Mouse (Mus musculus) stomach, embryonic 14.5 days (tissue): ENCODE measurements around the gene Gm6526. TPM values are rescaled to one million over a fixed set of nuclear protein-coding genes. Genes with fewer than 3 reads are reported as not detected.
"Not testable (repeated sequence)": the region's sequence is repeated elsewhere in the genome, so short reads cannot be mapped to it uniquely, and the experiment has no call there.

Experiments used
- ATAC-seq: fragments of 200-750 bp; cut with Nextera tagmentation; 2 replicates; pipeline ENCODE4 v1.8.0; 2017; ENCODE audit warnings: low read depth, moderate TSS enrichment; ENCODE audit not compliant: insufficient number of reproducible peaks, insufficient read depth, low FRiP score
- H3K27ac ChIP-seq: fragments of 300-500 bp; sonication (generic); 2 replicates; pipeline ENCODE4 v1.5.1; 2014; ENCODE audit warnings: mild to moderate bottlenecking, low read length, moderate library complexity, mixed read lengths
- H3K27me3 ChIP-seq: fragments of 300-500 bp; sonication (generic); 2 replicates; pipeline ENCODE4 v1.6.1; 2014; ENCODE audit warnings: low read length, control low read depth, mixed read lengths; ENCODE audit not compliant: control insufficient read depth, insufficient read depth
- H3K36me3 ChIP-seq: fragments of 300-500 bp; sonication (generic); 2 replicates; pipeline ENCODE4 v1.6.1; 2014; ENCODE audit warnings: mild to moderate bottlenecking, control low read depth, low read length, moderate library complexity, mixed read lengths; ENCODE audit not compliant: control insufficient read depth, insufficient read depth
- H3K4me1 ChIP-seq: fragments of 300-500 bp; sonication (generic); 2 replicates; pipeline ENCODE4 v1.6.1; 2014; ENCODE audit warnings: low read length, control low read depth, mixed read lengths; ENCODE audit not compliant: control insufficient read depth, insufficient read depth
- H3K4me2 ChIP-seq: fragments of 300-500 bp; sonication (generic); replicated peaks from 2 replicates; pipeline ENCODE4 v1.6.1; 2014; ENCODE audit warnings: low read depth, low read length, control low read depth
- H3K4me3 ChIP-seq: fragments of 300-500 bp; sonication (generic); 2 replicates; pipeline ENCODE4 v1.5.1; 2014; ENCODE audit warnings: low read depth, low read length, control low read depth
- H3K9ac ChIP-seq: fragments of 300-500 bp; sonication (generic); replicated peaks from 2 replicates; pipeline ENCODE4 v1.6.1; 2014; ENCODE audit warnings: low read depth, mild to moderate bottlenecking, control low read depth, low read length, moderate library complexity, mixed read lengths
- H3K9me3 ChIP-seq: fragments of 300-500 bp; sonication (generic); 2 replicates; pipeline ENCODE4 v1.6.1; 2016; ENCODE audit warnings: low read depth, low read length, control low read depth; ENCODE audit not compliant: control insufficient read depth
- WGBS: fragments of 180-500 bp; shearing (Covaris S2); extraction: QIAGEN DNeasy Blood & Tissue Kit; methylation state at CpG from one replicate; pipeline ENCODE4 v1.1.7; 2014; 5-methylcytosine and 5-hydroxymethylcytosine counted together
- polyA plus RNA-seq: library from polyadenylated mRNA; unstranded; fragments of >200 nt; fragmentation: Nextera tagmentation; extraction: Ambion mirVana; gene quantifications from 2 replicates; pipeline ENCODE4 v1.2.1, GENCODE M21; 2014

Gm6526 gene
- polyA plus RNA-seq: not detected in 2 replicates

DNA sequence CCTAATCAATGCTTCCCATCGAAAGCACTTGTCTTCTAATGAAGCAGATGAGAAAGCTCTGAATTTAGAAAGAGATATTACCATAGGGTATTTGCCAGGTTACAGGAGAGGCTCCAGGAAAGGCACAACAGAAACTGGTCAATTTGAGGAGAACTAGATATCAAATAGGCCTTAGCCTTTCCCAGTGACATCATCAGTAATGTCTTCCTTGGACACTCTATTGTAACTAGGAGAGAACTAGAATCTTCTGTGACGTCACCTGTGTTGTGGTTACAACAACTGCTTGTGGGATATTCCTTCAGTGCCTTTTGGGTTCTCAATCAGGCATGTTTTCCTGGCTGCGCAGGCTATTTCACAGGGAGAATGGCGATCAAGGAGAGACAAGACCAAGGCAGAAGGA, at the start of gene Gm6526:
Gene Gm6526 (plus strand): TSS at position 301 of the 400 bp plus-strand sequence.
- ATAC-seq, H3K4me3 ChIP-seq, H3K4me1 ChIP-seq, H3K4me2 ChIP-seq, H3K27ac ChIP-seq, H3K36me3 ChIP-seq, H3K27me3 ChIP-seq, H3K9me3 ChIP-seq, H3K9ac ChIP-seq: not testable (repeated sequence)
- 87% methylated on average over 4 of the region's 4 CpGs for WGBS

DNA sequence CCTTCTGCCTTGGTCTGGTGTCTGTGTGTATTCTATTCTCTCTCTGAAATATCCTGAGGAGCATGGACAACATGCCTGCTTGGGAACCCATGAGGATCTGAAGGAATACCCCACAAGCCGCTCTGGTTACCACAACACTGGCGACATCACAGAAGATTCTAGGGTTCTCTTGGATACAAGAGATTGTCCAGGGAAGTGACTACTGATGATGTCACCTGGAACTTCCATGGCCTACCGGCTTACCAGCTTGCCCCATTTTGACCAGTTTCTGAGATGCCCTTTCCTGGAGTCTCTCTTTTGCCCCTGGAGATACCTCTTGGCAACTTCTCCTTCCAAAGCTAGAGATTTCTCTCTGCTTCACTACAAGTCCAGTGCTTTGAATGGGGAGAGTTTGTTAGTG, 20.3 kb upstream of the Gm6526 start, which contains the start of gene Gm16506:
Gene Gm16506 (minus strand): TSS at position 101 of the 400 bp plus-strand sequence.
- not testable (repeated sequence) for H3K9ac ChIP-seq, H3K27me3 ChIP-seq, H3K9me3 ChIP-seq, H3K4me1 ChIP-seq, ATAC-seq, H3K4me3 ChIP-seq, H3K27ac ChIP-seq, H3K36me3 ChIP-seq, H3K4me2 ChIP-seq
- 83% methylated on average over 1 of the region's 3 CpGs for WGBS

DNA sequence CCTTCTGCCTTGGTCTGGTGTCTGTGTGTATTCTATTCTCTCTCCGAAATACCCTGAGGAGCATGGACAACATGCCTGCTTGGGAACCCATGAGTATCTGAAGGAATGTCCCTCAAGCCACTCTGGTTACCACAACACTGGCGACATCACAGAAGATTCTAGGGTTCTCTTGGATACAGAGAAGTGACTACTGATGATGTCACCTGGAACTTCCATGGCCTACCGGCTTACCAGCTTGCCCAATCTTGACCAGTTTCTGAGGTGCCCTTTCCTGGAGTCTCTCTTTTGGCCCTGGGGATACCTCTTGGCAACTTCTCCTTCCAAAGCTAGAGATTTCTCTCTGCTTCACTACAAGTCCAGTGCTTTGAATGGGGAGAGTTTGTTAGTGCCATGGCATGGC, 37.0 kb downstream of the Gm6526 start, which contains the start of gene Gm8180:
Gene Gm8180 (minus strand): TSS at position 101 of the 400 bp plus-strand sequence.
- H3K4me1 ChIP-seq, ATAC-seq, H3K9me3 ChIP-seq, H3K27ac ChIP-seq, H3K4me3 ChIP-seq, H3K36me3 ChIP-seq, H3K27me3 ChIP-seq, H3K4me2 ChIP-seq, H3K9ac ChIP-seq: not testable (repeated sequence)
- 91% methylated on average over 3 of the region's 3 CpGs for WGBS

DNA sequence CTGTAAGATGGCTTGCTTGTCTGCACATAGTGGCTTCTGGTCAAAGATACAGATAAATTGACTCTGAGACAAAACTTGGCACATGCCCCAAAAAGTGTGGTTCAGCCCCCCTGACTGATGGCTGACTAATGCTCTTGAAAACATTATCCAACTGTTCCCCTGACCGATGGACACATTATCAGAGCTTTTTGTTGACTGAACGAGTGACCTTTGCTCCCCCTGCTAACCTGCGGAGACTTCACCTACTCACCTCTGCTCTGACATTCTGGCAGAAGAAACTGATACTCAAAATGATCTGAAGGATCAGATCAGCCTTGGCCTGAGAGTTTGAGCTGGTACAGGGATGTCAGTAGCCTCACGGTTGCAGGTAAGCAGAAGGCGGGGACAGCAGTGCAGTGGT, 46.1 kb downstream of the Gm6526 start:
- not testable (repeated sequence) for H3K27ac ChIP-seq, H3K9me3 ChIP-seq, H3K4me1 ChIP-seq, H3K36me3 ChIP-seq, H3K27me3 ChIP-seq, H3K4me3 ChIP-seq, H3K9ac ChIP-seq, H3K4me2 ChIP-seq, ATAC-seq
- 37% methylated on average over 5 of the region's 5 CpGs for WGBS

DNA sequence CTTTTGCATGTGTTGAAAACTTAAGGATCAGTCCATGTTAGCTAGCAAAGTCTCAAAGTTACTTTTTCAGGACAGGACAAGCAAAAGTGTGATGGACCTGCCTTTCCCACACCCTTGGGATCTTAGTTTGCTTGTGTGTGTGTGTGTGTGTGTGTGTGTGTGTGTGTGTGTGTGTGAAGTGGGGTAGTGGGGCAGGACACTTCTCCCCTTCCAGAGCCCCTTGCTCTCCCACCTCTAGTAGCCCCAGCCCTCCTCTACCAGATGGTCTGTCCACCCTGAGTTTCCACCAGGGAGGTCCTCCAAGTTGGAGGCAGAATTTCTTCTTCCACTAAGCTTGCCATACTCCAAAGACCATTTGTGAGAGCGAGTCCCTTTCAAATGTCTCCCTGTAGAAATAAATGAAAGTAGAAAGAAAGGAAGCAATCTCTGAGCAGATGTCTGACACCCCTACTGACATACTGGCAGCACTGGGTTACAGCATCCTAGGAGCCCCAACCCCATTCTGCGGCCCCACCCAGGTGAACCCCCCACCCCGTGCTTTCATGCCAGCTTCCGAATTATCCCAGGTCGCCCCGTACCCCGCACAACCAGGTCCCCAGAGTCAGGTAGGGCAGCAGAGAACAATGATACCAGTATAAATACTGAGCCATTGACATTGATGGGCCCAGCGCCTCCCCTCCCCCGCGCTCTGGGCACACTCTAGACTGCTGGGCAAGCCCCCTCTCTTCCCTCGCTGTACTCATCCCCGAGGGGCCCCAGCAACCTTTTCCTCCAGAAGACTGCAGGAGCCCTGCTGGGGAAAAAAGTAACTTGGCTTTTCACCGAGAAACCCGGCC, 48.6 kb downstream of the Gm6526 start:
- H3K4me2 ChIP-seq: peak overlapping the region; percentile 37
- H3K4me1 ChIP-seq: no peaks in the 10 kb centered on the region
- ATAC-seq: no peak
- H3K27ac ChIP-seq: no peak overlapping the region
- no peak overlapping the region for H3K9ac ChIP-seq
- no peaks in the 10 kb centered on the region for H3K36me3 ChIP-seq
- 12% methylated on average over 14 of the region's 14 CpGs for WGBS
- H3K4me3 ChIP-seq: peak overlapping the region; percentile 11; the same call in 1 of the 2 replicates
- no peaks in the 10 kb centered on the region for H3K9me3 ChIP-seq
- H3K27me3 ChIP-seq: no peaks in the 10 kb centered on the region

DNA sequence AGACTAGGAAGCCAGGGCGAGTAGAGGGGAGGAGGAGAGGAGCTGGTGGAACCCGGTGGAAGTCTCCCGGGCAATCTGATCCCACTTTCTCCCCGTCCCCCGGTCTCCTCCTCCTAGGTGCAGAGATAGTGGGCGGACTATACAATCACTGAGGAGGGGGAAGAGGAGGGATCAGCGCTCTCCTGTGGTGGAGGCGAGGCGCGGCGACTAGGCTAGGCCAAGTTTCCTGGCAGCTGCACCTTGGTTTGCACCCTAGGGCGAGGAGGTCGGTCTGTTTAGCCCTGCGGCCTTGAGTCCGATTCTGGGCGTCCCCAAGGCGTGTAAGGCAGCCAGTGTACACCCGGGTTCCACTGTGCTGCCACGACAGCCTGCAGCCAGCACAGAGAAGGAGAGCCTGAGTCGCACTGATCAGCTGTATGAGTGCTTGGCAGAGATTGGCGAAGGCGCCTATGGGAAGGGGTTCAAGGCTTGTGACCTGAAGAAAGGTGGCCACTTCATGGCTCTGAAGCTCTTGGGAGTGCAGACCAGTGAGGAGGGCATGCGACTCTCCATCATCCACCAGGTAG, 49.3 kb downstream of the Gm6526 start:
- H3K36me3 ChIP-seq, H3K4me1 ChIP-seq, H3K27me3 ChIP-seq, H3K27ac ChIP-seq, H3K9me3 ChIP-seq, H3K9ac ChIP-seq: not testable (repeated sequence)
- ATAC-seq: 0 out of 2 replicates have a peak, but pooled peaks have one; percentile 53
- peak overlapping the region; percentile 11; the same call in 1 of the 2 replicates for H3K4me3 ChIP-seq
- 9% methylated on average over 23 of the region's 23 CpGs for WGBS
- peak overlapping the region; percentile 37 for H3K4me2 ChIP-seq

DNA sequence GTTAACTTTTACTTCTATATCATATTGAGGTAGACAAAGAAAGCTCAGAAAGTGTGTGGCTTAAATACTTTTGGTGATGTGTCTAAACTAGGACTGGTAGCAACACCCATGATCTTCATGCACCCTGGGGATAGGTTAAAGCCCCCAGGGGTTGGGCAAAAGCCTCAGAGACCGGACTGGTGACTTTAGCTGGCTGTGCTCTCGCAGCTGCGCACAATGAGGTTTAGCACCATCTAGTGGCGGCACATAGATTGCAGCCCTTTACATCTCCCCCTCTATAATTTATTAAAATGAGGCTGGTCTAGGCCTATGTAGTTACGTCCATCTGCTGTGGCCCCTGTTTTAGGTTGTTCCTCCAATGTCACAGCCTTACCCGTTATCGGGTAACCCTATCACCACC, 56.8 kb downstream of the Gm6526 start:
- H3K36me3 ChIP-seq, H3K4me3 ChIP-seq, H3K9me3 ChIP-seq, H3K27me3 ChIP-seq, ATAC-seq, H3K9ac ChIP-seq, H3K27ac ChIP-seq, H3K4me1 ChIP-seq, H3K4me2 ChIP-seq: not testable (repeated sequence)
- 19% methylated on average over 7 of the region's 7 CpGs for WGBS
